Mouse (Mus musculus): Measurements from ENCODE around the gene Gucy1b2.

DNA sequence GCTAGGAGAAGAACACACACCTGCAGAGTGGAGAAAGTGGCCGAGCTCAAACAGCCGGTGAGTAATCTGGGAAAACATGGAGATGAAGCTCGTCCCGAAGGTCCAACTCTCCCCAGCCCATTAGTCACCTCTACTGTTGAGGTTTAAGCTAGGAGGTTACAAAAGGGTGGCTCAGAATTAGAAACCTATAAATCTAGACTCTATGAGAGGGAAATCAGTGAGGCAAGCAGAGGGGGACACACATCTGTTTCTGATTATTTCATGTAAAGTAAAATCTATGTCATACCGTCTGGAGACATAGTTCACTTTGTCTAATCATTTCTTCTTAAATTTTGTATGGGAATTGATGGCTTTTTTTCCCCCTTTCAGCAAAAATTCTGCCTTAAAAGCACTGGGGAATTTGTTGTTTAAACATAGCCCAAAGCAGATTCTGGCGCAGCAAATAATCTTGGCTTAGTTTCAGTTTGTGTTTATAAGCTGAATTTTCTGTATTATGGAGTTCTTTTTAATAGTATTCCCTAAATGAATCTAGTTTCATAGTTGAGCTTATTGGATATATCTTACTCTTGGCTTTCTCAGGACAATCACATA lies 12.2 kb downstream of the Gucy1b2 start:
- TF ChIP-seq POLR2A (IDR thresholded peaks at IDR 0.05; ENCODE audit: insufficient read length, low read depth) (no peak), USF1 (IDR thresholded peaks at IDR 0.05; ENCODE audit: low read depth) (no peak), MAX (IDR thresholded peaks at IDR 0.05; ENCODE audit: low read depth) (no peak), TCF3 (IDR thresholded peaks at IDR 0.05; ENCODE audit: insufficient read length, low read depth) (no peak), CEBPB (IDR thresholded peaks at IDR 0.05; ENCODE audit: insufficient read depth, poor library complexity, severe bottlenecking) (no peak), POLR2AphosphoS2 (IDR thresholded peaks at IDR 0.05; ENCODE audit: insufficient read length, low read depth) (no peak), TCF12 (IDR thresholded peaks at IDR 0.05; ENCODE audit: insufficient read depth, poor library complexity, severe bottlenecking) (no peak), SRF (IDR thresholded peaks at IDR 0.05; ENCODE audit: control insufficient read depth, insufficient read length, low read depth) (no peak), MYOD1 (IDR thresholded peaks at IDR 0.05; ENCODE audit: control insufficient read depth in 1 of 3, insufficient read length in 2 of 3, low read depth in 2 of 3) (no peak), E2F4 (IDR thresholded peaks at IDR 0.05; ENCODE audit: insufficient read depth) (no peak)
